Mouse (Mus musculus) heart, postnatal 0 days (tissue): ENCODE measurements around the gene Mvb12b.

ENCODE experiments used
- CTCF ChIP-seq: IDR thresholded peaks from 2 replicates; pipeline ENCODE4 v1.5.1; 2016; ENCODE audit warnings: antibody characterized with exemption, control low read depth, low read depth
- EP300 ChIP-seq: IDR thresholded peaks from 2 replicates; pipeline ENCODE4 v1.6.1; 2016; ENCODE audit warnings: antibody characterized with exemption, low read depth

- TF ChIP-seq CTCF (no peak), EP300 (no peak)
These were observed 45.8 kb downstream of the Mvb12b start for GRCm38 (mm10) chr2:33841980-33842379.
